Mouse (Mus musculus) lung, adult 2 months (tissue): ENCODE data around the gene H2afz.

Source experiments
- CTCF ChIP-seq: fragments of 200-500 bp; IDR thresholded peaks from 2 replicates; pipeline ENCODE4 v1.5.1; 2011; ENCODE audit warnings: mild to moderate bottlenecking, low read length, control low read depth; ENCODE audit not compliant: insufficient read depth
- POLR2A ChIP-seq: fragments of 200-500 bp; IDR thresholded peaks from 2 replicates; pipeline ENCODE4 v1.6.1; 2011; ENCODE audit warnings: low read depth, mild to moderate bottlenecking, control low read depth, low read length, borderline replicate concordance; ENCODE audit errors: extremely low read depth

DNA sequence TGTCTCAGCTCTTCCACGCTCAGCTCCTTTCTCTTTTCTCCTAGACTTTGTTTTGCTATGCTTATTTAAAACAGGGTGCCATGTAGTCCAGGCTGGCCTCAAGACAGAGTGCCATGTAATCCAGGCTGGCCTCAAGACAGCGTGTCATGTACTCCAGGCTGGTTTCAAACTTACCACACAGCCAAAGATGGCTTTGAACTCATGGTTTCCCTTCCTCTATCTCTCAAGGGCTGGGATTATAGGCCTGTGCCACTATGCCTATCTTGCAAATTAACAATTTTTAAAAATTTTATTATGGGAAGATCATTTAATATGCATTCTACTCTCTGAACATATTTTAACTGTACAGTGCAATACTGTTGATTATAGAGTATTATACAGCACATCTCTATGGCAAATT lies 33.1 kb upstream of the H2afz start:
- TF ChIP-seq CTCF (no peak), POLR2A (no peak)
